Mouse (Mus musculus): Measurements from ENCODE around the gene Mapk12.

DNA sequence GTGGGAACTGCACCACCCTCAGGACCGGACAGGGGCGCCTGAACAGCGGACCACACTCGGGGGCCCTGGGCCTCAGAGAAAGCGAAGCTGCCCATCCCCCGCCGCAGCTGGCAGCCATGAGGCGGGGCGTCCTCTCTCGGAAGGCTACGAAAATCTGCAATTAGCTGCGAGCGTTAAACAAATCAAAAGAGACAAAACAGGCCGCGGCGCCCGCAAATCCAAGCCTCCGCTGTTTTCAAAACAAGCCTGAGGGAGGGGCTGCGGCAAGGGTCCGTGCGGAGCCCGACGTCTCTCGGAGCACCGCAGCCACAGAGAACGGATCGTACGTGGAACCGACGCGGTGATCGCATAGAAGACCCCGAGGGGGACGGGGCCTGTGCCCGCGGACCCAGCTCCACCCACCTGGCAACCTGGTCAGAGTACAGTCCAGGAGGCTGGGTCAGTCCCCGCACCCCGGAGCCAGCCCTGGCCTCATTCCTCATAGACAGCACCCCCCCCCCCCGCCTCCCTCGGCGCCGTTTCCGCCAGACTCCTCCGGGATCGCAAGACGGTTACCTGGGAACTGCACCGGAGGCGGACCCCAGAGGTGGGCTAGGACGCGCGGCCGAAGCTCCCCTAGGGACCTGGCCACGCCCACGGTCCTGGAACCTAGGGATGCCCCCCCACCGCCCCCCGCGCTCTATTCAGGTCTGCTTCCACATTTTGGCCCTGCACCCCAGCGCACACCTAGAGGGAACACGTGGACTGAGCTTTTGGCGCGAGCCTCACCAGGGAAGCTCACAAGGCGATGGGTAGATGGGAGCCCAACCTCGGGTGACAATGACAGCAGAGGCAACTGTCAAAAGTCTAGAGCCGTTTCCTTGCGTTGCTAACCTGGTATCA lies 32.8 kb upstream of the Mapk12 start:
- 0 out of 2 replicates have a peak, but pooled peaks have one; percentile 18 for TF ChIP-seq IRF4 (IDR thresholded peaks at IDR 0.05; ENCODE audit: low read depth, low read length)
- no peak for TF ChIP-seq POLR2A (IDR thresholded peaks at IDR 0.05; ENCODE audit: low read depth, low read length)
- TF ChIP-seq HCFC1 (IDR thresholded peaks at IDR 0.05; ENCODE audit: low read depth, low read length), result no peak
- no peak for TF ChIP-seq USF1 (IDR thresholded peaks at IDR 0.05; ENCODE audit: low read depth, low read length)
- peak in 1 of 2 experiments; percentile 9; a peak in 1 of 4 replicates for TF ChIP-seq CTCF (conservative IDR thresholded peaks at IDR 0.05 in 1 of 2, IDR thresholded peaks at IDR 0.05 in 1 of 2; ENCODE audit: low read depth in 2 of 2, low read length in 2 of 2)
- TF ChIP-seq EP300 (IDR thresholded peaks at IDR 0.05; ENCODE audit: low read length), result no peak
- no peak for TF ChIP-seq POLR2AphosphoS2 (IDR thresholded peaks at IDR 0.05; ENCODE audit: low read depth, low read length)
- TF ChIP-seq ZC3H11A (IDR thresholded peaks at IDR 0.05; ENCODE audit: low read depth, low read length), result no peak
- peak; percentile 66; the same call in 1 of the 2 replicates for TF ChIP-seq CHD2 (IDR thresholded peaks at IDR 0.05; ENCODE audit: low read length)

Data from CH12.LX (cell line).